Mouse (Mus musculus): ENCODE results near the gene Dnajb12. TPM values are rescaled to one million over a fixed set of nuclear protein-coding genes. Genes with fewer than 3 reads are reported as not detected.
A peak's percentile ranks its signal among the peaks of the same experiment; 100 is the strongest.

The Dnajb12 gene
- total and polyA plus RNA-seq, 2 experiments from 2014 or later: 23.5 to 41.1 TPM

DNA sequence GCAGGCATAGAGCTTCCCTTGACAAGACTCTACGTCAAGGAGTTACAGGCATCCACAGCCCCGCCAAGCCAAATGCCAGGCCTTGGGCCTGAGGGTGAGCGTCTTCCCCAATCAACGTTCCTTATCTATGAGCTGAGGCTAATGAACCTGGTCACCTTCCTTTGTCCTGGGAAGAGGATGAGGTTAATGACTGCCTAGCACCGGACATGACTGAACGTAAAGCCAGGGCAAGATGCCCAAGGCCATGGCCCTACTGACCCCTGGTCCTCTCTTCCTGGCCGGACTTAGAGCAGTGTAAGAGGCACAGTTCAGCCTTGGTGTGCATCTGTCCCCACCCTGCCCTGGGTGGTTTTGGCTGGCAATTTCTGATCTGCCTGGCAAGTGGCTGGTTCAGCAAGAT is 49.8 kb downstream of the Dnajb12 start:
- Histone ChIP-seq H3K27ac (ENCODE audit: low read depth, low read length) (no peak overlapping the region), H3K36me3 (ENCODE audit: insufficient read depth) (no peaks in the 10 kb centered on the region), H3K9me3 (ENCODE audit: low read length) (no peaks in the 10 kb centered on the region), H3K4me1 (ENCODE audit: insufficient read depth) (no peaks in the 10 kb centered on the region), H3K9ac (no peak overlapping the region), H3K27me3 (ENCODE audit: insufficient read depth, low read length) (no peaks in the 10 kb centered on the region), H3K4me3 (ENCODE audit: low read depth, low read length) (no peak overlapping the region), H3K4me2 (ENCODE audit: low read depth) (no peak overlapping the region)
- ATAC-seq: no peak
- DNase-seq: no peak
- 91% methylated on average over 7 of the region's 7 CpGs for WGBS
- no peak for TF ChIP-seq CTCF (IDR thresholded peaks at IDR 0.05; ENCODE audit: low read depth)

DNA sequence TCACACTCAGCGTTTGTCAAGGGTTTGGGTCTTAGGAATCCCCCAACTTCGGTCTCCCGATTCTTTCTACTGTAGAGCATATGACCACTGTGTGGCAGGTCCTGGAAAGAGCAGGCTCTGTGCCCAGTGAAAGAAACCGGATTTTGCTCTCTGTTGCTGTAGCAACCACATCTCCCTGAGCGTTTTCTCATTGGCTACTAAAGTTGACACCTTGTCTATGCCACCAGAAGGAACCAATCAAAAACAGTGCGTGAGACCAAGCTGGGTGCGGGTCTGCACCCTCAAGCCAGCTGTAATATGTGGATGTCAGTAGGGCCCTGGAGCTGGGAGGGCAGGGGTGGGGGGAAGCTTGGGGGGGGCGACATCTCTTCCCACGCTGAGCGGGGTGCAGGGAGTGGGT is 51.6 kb downstream of the Dnajb12 start:
- ATAC-seq (peak; percentile 97), DNase-seq (peak; percentile 85)
- Histone ChIP-seq H3K36me3 (ENCODE audit: insufficient read depth) (no peaks in the 10 kb centered on the region), H3K4me1 (ENCODE audit: insufficient read depth) (no peaks in the 10 kb centered on the region), H3K4me3 (ENCODE audit: low read depth, low read length) (no peak overlapping the region), H3K27ac (ENCODE audit: low read depth, low read length) (0 out of 2 replicates have a peak overlapping the region, but pooled peaks have one; percentile 17), H3K27me3 (ENCODE audit: insufficient read depth, low read length) (no peaks in the 10 kb centered on the region), H3K9me3 (ENCODE audit: low read length) (no peaks in the 10 kb centered on the region), H3K4me2 (ENCODE audit: low read depth) (peak overlapping the region; percentile 16), H3K9ac (no peak overlapping the region)
- 19% methylated on average over 9 of the region's 10 CpGs for WGBS
- TF ChIP-seq CTCF (IDR thresholded peaks at IDR 0.05; ENCODE audit: low read depth): no peak

DNA sequence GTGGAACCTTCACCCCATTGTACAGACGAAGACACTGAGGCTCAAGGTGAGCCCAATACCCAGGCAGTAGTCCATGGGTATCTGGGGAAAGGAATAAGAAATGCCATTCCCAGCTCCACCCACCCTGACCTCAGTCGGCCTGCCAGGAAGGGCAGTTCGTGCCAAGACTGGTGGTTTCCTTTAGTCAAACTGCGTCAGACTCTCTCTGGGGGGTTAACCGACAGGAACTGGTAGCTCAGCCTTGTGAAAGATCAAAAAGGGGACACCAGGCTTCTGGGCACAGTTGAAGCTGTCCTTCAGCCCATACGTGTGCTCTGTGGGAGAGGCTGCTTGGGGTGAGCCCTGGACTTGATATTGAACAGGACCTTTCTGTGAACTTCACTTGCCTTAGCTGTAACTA is 53.2 kb downstream of the Dnajb12 start:
- no peak for ATAC-seq

DNA sequence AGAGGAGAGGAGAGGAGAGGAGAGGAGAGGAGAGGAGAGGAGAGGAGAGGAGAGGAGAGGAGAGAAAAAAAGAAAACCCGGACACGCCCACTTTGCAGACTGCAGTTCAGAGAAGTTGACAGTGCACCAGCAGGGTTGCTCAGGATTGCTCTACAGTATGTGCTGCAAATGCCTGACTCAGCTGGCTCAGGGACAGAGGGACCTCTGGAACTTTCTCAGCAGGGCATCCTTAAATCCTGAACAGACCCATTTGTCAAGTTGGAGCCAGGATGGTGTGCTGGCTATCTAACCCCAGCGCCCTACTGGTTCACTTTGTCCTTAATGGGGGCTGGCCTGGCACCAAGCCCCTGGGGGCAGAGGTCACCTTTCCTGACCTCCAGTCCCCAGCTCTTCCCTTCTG is 54.7 kb downstream of the Dnajb12 start:
- no peak overlapping the region for H3K4me2 ChIP-seq (ENCODE audit: low read depth)
- no peak for DNase-seq
- H3K27me3 ChIP-seq (ENCODE audit: insufficient read depth, low read length): no peaks in the 10 kb centered on the region
- ATAC-seq: no peak
- H3K4me3 ChIP-seq (ENCODE audit: low read depth, low read length): no peak overlapping the region
- H3K27ac ChIP-seq (ENCODE audit: low read depth, low read length): no peak overlapping the region
- no peak overlapping the region for H3K9ac ChIP-seq
- no peaks in the 10 kb centered on the region for H3K36me3 ChIP-seq (ENCODE audit: insufficient read depth)
- 54% methylated on average over 3 of the region's 3 CpGs for WGBS
- no peaks in the 10 kb centered on the region for H3K9me3 ChIP-seq (ENCODE audit: low read length)
- H3K4me1 ChIP-seq (ENCODE audit: insufficient read depth): no peaks in the 10 kb centered on the region
- TF ChIP-seq CTCF (IDR thresholded peaks at IDR 0.05; ENCODE audit: low read depth): no peak

More for the DNA sequence above, 53.2 kb downstream of the Dnajb12 start:
- no peak overlapping the region for H3K27ac ChIP-seq (ENCODE audit: low read depth, low read length)
- DNase-seq: no peak
- H3K4me3 ChIP-seq (ENCODE audit: low read depth, low read length): no peak overlapping the region
- no peaks in the 10 kb centered on the region for H3K36me3 ChIP-seq (ENCODE audit: insufficient read depth)
- no peaks in the 10 kb centered on the region for H3K9me3 ChIP-seq (ENCODE audit: low read length)
- no peaks in the 10 kb centered on the region for H3K27me3 ChIP-seq (ENCODE audit: insufficient read depth, low read length)
- WGBS: 75% methylated on average over 6 of the region's 6 CpGs
- TF ChIP-seq CTCF (IDR thresholded peaks at IDR 0.05; ENCODE audit: low read depth): no peak
- H3K9ac ChIP-seq: no peak overlapping the region
- H3K4me2 ChIP-seq (ENCODE audit: low read depth): no peak overlapping the region
- no peaks in the 10 kb centered on the region for H3K4me1 ChIP-seq (ENCODE audit: insufficient read depth)

DNA sequence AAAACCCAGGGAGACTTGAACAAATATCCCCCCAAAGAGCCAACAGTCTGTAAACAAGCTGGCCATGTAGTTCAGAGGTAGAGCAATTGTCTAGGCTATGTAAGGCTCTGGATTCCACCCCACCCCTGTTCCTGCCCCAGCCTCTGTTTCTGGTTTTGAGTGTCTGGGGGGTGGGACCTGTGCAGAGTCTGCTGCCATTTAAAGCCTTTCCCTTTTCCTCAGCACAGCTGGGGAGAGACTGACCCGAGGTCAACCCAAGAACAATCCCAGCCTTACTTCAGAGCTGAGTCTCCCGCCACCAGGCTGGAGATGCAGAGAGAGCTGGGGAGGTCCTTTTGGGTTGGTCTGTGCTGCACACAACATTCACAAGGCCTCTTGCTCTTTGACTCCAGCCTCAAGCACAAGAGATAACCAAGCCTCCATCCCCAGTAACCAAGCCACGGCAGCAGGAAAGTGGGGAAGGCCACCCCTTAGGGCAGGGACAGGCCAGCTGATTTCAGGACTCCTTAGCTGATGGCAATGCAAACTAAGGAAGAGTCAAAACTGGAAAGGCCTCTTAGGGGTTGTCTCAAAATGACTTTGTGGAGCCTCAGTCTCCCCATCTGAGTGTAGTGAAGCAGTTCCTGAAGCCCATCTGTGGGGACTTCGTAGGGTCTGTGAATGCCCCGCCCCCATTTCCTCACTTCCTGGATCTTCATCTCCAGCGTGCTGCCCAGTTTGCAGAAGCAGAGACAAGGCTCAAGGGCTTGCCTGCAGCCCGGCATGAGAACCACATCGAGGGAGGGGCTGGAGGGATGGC is 56.9 kb downstream of the Dnajb12 start:
- DNase-seq (no peak), ATAC-seq (no peak)
- Histone ChIP-seq H3K27me3 (ENCODE audit: insufficient read depth, low read length) (no peaks in the 10 kb centered on the region), H3K36me3 (ENCODE audit: insufficient read depth) (no peaks in the 10 kb centered on the region), H3K4me3 (ENCODE audit: low read depth, low read length) (no peak overlapping the region), H3K4me1 (ENCODE audit: insufficient read depth) (no peaks in the 10 kb centered on the region), H3K9ac (no peak overlapping the region), H3K4me2 (ENCODE audit: low read depth) (no peak overlapping the region), H3K27ac (ENCODE audit: low read depth, low read length) (no peak overlapping the region), H3K9me3 (ENCODE audit: low read length) (no peaks in the 10 kb centered on the region)
- TF ChIP-seq CTCF (IDR thresholded peaks at IDR 0.05; ENCODE audit: low read depth): no peak
- 64% methylated on average over 8 of the region's 8 CpGs for WGBS

DNA sequence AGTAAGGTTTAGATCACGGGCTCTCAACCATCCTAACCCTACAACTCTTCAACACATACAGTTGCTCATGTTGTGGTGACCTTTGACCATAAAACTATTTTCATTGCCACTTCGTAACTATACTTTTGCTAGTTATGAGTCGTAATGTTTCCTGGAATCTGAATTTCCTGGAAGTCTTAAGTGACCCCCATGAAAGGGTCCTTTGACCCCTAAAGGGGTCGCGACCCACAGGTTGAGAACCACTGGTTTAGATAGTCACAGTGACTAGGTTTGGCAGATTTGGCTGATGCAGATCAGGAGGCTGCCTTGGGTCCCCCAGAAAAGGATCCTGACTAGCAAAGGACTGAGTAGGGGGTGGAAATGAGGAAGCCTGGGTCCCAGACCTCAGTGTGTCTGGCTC is 59.3 kb downstream of the Dnajb12 start:
- Histone ChIP-seq H3K36me3 (ENCODE audit: insufficient read depth) (no peaks in the 10 kb centered on the region), H3K27me3 (ENCODE audit: insufficient read depth, low read length) (no peaks in the 10 kb centered on the region), H3K4me3 (ENCODE audit: low read depth, low read length) (no peak overlapping the region), H3K9ac (no peak overlapping the region), H3K27ac (ENCODE audit: low read depth, low read length) (no peak overlapping the region), H3K9me3 (ENCODE audit: low read length) (no peaks in the 10 kb centered on the region), H3K4me1 (ENCODE audit: insufficient read depth) (peaks cover 11% of the 10 kb centered on the region), H3K4me2 (ENCODE audit: low read depth) (no peak overlapping the region)
- ATAC-seq (no peak), DNase-seq (no peak)
- whole genome bisulfite sequencing: 87% methylated on average over 5 of the region's 5 CpGs
- TF ChIP-seq CTCF (IDR thresholded peaks at IDR 0.05; ENCODE audit: low read depth): no peak

DNA sequence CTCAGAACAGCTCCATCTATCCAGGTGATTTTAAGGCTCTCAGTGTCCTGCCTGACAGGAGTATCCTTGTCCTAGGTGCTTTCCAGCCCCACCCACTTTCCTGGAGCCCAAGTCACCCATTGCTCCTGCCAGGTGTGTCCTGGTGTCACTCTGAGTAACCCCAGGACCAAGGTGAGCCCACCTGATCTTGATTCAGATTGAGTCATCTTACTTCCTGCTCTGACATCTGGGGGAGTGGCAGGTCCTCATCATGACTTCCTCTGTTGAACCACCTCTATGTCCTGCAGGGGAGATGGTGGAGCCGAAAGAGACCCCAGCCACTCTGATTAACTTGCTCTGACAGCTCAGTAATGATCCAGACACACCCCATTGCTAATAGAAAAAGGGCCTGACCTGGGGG is 59.7 kb downstream of the Dnajb12 start:
- Histone ChIP-seq H3K9ac (no peak overlapping the region), H3K27me3 (ENCODE audit: insufficient read depth, low read length) (no peaks in the 10 kb centered on the region), H3K27ac (ENCODE audit: low read depth, low read length) (no peak overlapping the region), H3K4me1 (ENCODE audit: insufficient read depth) (peaks cover 12% of the 10 kb centered on the region), H3K4me2 (ENCODE audit: low read depth) (no peak overlapping the region), H3K9me3 (ENCODE audit: low read length) (no peaks in the 10 kb centered on the region), H3K36me3 (ENCODE audit: insufficient read depth) (no peaks in the 10 kb centered on the region), H3K4me3 (ENCODE audit: low read depth, low read length) (no peak overlapping the region)
- WGBS: 65% methylated on average over 1 of the region's 1 CpGs
- TF ChIP-seq CTCF (IDR thresholded peaks at IDR 0.05; ENCODE audit: low read depth): no peak
- ATAC-seq (no peak), DNase-seq (no peak)
